Mouse (Mus musculus) left cerebral cortex, postnatal 36 days (tissue): ENCODE results near the gene Mpeg1. TPM values are rescaled to one million over a fixed set of nuclear protein-coding genes. Genes with fewer than 3 reads are reported as not detected.

Source experiments
- DNase-seq, 2 experiments: peaks; one replicate each; pipeline ENCODE4 v3.0.0; 2021 to 2022; ENCODE audit warnings: low spot score in 2 of 2, mixed read lengths in 1 of 2
- intact Hi-C: fragments of 180-260 bp; cut with DNase I; formaldehyde crosslinking; loops from one replicate; pipeline ENCODE4 v1.15.1; 2025
- total RNA-seq, 2 experiments: library from RNA; stranded (reverse); gene quantifications; 2 replicates each; pipeline ENCODE4 v1.2.3; 2021

Mpeg1 gene
- total RNA-seq = 1 to 10 TPM; 7.9 to 8.5 TPM

- intact Hi-C loops = no loop called here
- DNase-seq = no peak
Observed at GRCm38 (mm10) chr19:12460282-12461249, at the start of gene Mpeg1. Mpeg1 (plus strand) TSS chr19:12460779.

DNA sequence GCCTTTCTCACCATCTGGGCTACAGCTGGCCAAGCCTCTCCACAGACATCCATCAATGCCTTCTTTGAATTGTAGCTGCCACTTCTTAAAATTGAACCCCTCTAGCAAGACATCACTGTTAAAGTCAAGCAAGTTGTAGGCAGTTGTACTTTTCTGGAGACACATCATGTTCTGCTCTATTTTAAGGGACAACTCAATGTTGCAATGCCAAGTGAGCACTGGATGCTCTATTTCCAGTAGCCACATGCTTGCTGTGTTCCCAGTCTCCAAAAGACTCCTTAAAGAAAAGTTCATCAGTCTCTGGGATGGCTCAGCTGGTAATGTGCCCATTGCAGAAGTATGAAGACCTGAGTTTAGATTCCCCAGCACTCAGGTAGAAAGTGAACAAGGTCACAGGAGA lies 46.8 kb upstream of the Mpeg1 start:
- intact Hi-C loops = loop anchor here (10.0 kb wide), 1 partner anchor 279 kb away; no protein-coding TSS in a partner anchor
- no peak for DNase-seq

DNA sequence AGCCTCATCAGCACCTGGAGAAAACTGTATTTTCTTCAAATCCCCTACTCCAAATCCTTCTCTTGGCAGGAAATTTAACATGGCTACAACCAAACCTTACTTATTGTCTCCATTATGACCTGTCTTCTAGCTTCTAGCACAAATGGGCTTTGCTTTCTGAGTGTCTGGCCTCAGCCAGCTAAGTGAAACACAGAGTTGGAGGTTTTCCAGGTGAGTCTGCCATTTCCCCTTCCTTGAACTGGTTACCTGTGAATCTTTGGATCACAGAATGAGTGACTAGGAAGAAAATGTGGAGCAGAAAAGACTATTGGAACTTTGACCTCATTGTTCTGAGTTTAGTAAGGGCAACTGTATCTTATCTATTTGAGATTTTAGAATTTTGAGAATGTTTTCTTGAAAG lies 43.2 kb upstream of the Mpeg1 start, which contains the start of gene Olfr1441:
TSS of gene Olfr1441 (plus strand) at position 73 of the 400 bp plus-strand sequence.
- no peak for DNase-seq
- intact Hi-C loops = loop anchor here (10.0 kb wide), 1 partner anchor 283 kb away; no protein-coding TSS in a partner anchor

DNA sequence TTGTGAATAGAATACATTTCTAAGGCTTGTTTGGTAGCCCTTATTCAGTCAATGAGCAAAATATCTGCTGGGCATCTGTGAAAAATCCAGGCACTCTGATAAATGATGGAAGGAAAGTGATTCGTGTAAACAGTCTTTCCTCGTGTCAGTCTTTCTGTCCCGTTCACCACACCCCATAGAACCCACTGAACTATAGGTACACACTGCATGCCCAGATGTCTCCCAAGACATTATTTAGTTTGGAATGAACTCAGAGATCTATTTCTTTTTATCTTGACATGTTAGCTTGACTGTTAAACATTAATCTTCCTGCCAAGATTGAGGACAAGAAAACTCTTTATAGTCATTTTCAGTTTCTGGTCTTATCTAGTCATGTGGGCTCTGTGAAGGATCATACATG lies 42.3 kb upstream of the Mpeg1 start:
- intact Hi-C loops = loop anchor here (10.0 kb wide), 1 partner anchor 284 kb away; no protein-coding TSS in a partner anchor
- no peak for DNase-seq

DNA sequence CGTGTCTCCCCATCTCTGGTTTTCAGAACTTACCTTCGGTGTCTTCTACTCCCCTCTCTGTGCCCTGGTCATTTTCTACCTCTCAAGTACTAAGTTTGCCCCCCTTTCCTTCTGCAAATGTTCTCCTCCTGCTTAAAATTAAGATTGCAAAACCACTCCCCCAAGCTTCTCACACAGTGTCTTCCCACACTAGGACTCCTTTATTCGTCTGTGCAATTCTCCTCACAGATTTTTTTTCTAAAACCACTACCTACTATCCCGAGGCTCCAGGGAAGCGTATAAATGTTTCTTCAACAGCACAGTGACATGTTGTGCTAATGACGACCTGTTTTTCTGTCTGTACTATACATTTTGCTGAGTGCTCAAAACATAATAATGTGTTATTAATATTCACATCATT lies 40.0 kb upstream of the Mpeg1 start:
- intact Hi-C loops = no loop called here

DNA sequence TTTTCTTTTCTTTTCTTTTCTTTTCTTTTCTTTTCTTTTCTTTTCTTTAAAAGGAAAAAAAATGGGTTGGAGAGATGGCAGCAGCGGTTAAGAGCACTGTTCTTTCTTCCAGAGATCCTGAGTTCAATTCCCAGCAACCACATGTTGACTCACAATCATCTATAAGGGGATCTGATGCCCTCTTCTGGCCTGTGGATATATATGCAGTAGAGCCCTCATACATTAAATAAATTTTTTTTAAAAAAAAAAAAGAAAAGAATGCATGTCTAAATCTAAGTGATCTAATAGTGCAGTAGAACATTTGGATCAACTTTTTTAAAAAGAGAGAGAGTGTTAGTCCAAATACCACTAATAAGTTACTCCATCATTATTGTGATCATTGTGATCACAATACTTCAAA lies 38.9 kb upstream of the Mpeg1 start:
- no peak for DNase-seq
- intact Hi-C loops = no loop called here

More for the DNA sequence above, 40.0 kb upstream of the Mpeg1 start:
- DNase-seq = no peak

DNA sequence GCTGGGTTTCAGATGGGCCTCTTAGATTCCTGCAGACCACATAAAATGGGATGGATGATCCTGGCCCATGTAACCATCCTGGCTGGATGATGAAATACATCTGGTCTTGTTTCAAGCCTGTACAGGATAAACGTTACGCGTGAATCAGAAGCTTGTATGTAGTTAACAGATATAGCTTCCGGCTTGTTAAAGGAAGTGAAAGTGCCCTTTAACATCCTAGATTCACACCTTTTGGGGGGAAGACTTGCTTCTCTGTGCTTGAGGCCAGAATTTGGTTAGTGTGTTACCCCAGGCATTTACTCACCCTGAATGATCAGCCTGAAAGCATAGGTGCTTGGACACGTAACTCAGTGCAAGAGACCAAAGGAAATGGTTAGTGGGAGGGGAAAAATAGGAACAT lies 33.5 kb upstream of the Mpeg1 start:
- intact Hi-C loops = no loop called here
- no peak for DNase-seq

DNA sequence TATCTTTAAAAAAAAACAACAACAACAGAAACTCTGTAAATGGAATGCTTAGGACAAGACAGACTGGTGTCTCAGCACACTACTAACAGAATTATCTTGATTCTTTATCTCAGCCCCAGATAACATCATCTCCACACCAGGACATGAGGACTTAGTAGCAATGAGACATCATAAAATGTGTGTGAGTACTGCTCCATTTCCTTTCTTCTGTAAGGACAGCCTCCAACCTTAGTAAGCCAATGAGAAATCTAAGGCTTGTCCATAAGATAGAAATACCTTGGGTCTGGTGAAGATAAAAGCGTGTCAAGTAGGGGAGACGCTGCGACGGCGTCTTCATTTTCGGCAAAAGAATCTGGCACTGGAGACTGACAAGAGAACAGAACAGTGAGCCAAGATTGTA lies 33.0 kb upstream of the Mpeg1 start, which contains the start of gene Pfpl:
TSS of gene Pfpl (plus strand) at position 301 of the 400 bp plus-strand sequence.
- DNase-seq = no peak
- intact Hi-C loops = no loop called here

GRCm38 (mm10) chr19:12433033-12433432 lies 27.5 kb upstream of the Mpeg1 start:
- intact Hi-C loops = loop anchor here (10.0 kb wide), 1 partner anchor 162 kb away; the partner anchor contains the start of gene Gm4952
- no peak for DNase-seq

DNA sequence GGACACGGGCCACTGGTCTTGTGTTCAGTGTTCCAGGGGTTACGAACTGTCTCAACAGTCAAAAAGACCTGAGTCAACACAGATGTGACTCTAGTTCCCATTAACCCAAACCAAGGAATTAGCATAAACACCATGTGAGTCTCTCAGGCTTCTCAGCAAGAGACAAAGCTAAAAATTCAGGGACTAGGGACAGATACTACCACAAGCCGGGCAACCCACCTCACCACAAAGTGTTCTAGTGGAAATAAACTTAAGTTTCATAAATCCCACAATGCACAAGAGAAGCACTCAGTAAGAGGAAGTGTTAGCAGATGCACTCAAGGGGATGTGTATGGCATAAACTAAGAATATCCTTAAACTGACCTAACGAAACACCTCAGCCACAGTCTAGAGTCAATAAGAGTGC lies 25.6 kb upstream of the Mpeg1 start:
- DNase-seq = no peak
- intact Hi-C loops = loop anchor here (10.0 kb wide), 1 partner anchor 160 kb away; the partner anchor contains the start of gene Gm4952

GRCm38 (mm10) chr19:12435750-12436524 lies 24.6 kb upstream of the Mpeg1 start:
- intact Hi-C loops = loop anchor here (10.0 kb wide), 1 partner anchor 159 kb away; the partner anchor contains the start of gene Gm4952
- DNase-seq = no peak

GRCm38 (mm10) chr19:12439581-12439980 lies 21.0 kb upstream of the Mpeg1 start:
- intact Hi-C loops = loop anchor here (10.0 kb wide), 1 partner anchor 155 kb away; the partner anchor contains the start of gene Gm4952
- DNase-seq = no peak

DNA sequence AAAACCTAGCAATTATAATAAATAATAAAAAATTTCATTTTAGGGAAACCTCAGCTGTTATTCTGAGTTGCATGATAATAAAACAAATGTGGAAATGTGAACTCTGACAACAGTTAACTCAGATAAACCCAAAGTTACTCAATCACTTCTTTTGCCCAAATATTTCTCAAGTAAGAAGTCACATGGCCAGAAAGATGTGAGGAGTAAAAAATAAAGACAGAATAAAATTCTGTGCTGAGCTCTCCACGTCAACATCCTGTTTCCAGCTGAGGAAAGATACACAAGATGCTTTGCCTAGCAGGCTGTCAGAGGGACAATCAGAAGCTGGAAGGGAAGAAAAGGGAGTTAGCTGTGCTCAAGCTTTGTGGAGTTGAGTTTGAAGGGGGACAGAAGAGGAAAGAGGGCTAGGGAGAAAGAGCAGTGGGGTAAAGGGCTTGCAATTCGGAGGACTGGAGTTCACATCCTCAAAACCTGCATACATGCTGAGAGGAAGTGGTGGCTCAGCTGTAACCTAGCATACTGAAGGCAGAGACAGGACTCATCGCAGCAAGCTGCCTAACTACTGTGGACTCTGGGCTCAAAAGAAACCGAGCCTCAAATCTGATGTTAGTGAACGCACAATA lies 20.4 kb upstream of the Mpeg1 start:
- no peak for DNase-seq
- intact Hi-C loops = no loop called here

- no peak for DNase-seq
- intact Hi-C loops = no loop called here
Observed at GRCm38 (mm10) chr19:12442560-12442959, 18.0 kb upstream of the Mpeg1 start.

DNA sequence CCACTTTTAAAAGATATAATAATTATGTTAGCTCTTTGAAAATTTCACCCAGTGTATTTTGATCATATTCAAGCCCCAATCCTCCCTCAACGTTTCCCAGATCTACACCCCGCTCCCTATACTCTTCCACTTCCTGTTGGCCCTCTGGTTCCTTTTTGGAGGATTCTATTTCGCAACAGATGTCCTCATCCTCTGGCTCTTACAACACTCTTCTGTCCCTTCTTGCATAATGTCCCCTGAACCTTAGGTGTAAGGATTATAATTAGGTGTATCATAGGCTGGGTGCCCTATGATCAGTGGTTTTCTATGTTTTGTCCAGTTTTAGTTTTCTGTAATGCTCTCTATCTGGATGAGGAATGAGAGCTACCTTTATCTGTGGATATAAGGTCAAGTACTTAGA lies 15.6 kb upstream of the Mpeg1 start:
- intact Hi-C loops = no loop called here
- DNase-seq = no peak

DNA sequence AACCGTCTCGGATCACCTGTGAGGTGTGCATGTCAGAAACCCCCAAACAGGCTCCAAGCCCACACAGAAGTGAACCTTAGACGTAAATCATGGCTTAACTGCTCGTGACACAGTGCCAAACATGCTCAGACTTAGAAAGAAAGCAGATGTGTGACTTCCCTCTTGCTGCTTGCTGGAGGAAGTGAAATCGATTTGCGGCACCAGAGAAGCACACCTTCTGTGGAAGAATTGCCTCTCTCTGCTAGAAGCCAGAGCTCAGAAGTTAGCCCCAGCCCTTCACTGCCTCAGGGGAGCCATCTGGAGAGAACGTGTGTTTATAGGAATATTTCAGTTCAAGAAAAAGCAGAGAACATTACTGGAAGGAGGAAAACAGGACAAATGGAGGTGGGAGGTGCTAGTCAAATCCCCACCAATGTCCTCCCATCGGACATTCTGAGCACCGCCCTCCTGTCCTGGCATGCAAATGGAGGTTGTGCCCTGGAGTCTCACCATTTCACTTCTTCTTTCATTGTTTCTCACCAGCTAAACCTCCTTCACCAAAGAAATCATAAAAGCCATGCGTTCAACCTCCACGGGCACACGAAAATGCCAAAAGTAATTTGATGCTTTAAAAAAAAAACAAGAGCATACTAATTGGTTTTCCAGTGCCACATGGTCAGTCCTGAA lies 3.0 kb upstream of the Mpeg1 start:
- DNase-seq = no peak
- intact Hi-C loops = no loop called here

- intact Hi-C loops = no loop called here
- DNase-seq = no peak
Observed at GRCm38 (mm10) chr19:12459516-12459915, 1.1 kb upstream of the Mpeg1 start.

DNA sequence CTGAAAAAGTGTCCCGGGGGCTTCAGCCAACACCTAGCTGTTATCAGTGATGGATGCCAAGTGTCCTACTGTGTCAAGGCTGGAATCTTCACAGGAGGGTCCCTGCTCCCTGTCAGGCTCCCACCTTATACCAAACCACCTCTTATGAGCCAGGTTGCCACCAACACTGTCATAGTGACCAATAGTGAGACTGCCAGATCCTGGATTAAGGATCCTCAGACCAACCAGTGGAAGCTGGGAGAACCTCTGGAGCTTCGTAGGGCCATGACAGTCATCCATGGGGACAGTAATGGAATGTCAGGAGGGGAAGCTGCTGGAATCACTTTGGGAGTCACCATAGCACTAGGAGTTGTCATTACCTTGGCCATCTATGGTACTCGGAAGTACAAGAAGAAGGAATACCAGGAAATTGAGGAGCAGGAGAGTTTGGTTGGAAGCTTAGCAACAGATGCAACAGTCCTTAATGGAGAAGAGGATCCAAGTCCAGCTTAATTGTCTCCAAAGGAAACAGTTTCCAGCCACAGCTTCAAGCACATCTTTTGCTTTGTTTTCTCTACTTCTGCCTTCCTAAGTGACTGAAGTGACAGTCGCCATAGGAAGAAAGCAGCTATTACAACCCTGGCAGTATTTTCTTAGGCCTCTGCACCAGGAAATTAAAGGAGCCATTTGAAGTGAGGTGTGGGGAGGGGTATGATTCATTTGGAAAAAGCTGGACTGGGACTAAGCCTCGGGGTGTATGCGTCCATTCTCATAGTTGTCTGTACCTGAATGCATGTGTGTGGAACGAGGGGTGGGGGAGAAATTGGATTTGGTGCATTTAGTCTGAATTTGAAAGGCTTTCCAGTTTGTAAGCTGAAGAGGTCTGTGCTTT lies 2.5 kb downstream of the Mpeg1 start:
- DNase-seq = no peak
- intact Hi-C loops = no loop called here
